Mouse (Mus musculus) megakaryocyte, embryonic 14.5 days (primary cell): ENCODE results near the gene Mgat4a.

Experiments used
- FLI1 ChIP-seq: IDR thresholded peaks from 2 replicates; pipeline ENCODE4 v1.6.1; 2012; ENCODE audit warnings: low read length, inconsistent platforms, mixed read lengths
- GATA1 ChIP-seq: IDR thresholded peaks from 3 replicates; pipeline ENCODE4 v1.6.1; 2012; ENCODE audit warnings: mixed read lengths, low read length, inconsistent platforms, borderline replicate concordance

GRCm38 (mm10) chr1:37430297-37430840, 110.4 kb downstream of the Mgat4a start:
- TF ChIP-seq FLI1 (no peak), GATA1 (no peak)
